Mouse (Mus musculus) megakaryocyte, embryonic 14.5 days (primary cell): ENCODE data around the gene Tmem170b.

ENCODE experiments used
- FLI1 ChIP-seq: IDR thresholded peaks from 2 replicates; pipeline ENCODE4 v1.6.1; 2012; ENCODE audit warnings: low read length, inconsistent platforms, mixed read lengths
- GATA1 ChIP-seq: IDR thresholded peaks from 3 replicates; pipeline ENCODE4 v1.6.1; 2012; ENCODE audit warnings: mixed read lengths, low read length, inconsistent platforms, borderline replicate concordance

- TF ChIP-seq GATA1 (no peak), FLI1 (no peak)
Measured at GRCm38 (mm10) chr13:41581058-41581457, 24.6 kb upstream of the Tmem170b start.
